Mouse (Mus musculus) kidney, adult 18-20 months (tissue): ENCODE data around the gene Tlr2.

Source experiments
- DNase-seq: peaks from one replicate; pipeline ENCODE4 v3.0.0; 2021

Gene Tlr2

GRCm38 (mm10) chr3:83823774-83824173, 17.8 kb downstream of the Tlr2 start:
- no peak for DNase-seq

GRCm38 (mm10) chr3:83816372-83816925, 25.1 kb downstream of the Tlr2 start:
- DNase-seq, result no peak

DNA sequence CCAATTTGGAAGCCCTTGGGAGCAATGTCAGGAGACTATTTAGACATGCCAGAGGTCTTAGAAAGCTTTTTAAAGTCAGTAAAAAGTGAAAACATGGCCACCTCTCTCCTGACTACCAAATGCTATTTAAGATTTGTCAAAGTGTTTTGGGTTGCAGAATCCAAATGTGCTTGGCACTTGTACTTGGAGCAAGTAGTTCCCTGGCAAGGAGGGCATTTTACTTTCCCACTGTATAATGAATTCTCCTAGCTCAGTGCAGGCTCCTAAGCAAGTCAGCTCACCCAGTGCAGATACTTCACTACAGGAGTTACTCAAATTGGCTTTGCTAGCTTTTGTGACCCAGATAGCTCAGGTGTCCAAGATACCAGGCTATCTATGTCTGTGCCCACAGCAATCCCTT, 28.7 kb downstream of the Tlr2 start:
- no peak for DNase-seq

DNA sequence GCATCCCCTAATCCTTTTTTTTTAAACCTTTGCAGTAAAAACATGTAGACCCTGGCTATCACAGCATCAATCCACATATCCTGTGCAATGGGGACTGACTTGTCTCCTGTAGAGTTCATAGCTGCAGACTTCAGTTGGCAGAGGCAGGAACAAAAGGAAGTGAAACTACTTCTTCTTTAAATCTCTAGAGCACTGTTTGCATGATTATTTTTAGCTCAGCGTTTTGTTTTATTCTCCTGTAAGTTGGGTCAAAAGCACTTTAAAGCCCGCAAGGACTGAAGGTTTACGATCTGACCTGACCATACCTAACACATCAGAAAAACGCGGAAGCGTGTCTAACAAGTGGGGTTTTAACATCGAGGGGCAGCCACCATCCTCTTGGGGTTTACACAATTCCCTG, 29.6 kb downstream of the Tlr2 start:
- DNase-seq, result no peak

DNA sequence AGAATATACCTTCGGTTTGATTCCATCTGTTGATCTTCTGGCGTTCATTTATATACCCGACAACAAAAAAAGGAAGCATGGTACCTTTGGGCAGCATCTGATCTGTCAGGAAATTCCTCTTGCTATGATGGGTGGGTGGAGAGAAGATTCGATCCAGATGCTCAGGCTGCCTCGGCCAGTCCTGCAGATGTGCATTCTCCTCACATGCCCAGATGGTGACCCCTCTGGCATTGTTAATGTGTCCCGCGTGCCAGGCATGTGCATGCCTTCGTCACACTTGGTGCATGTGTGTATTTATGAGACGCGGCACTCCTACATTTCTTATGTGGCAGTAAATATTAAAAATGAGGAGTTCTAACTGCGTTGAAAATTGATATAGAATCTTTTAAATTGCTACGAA, 33.1 kb downstream of the Tlr2 start:
- no peak for DNase-seq

- DNase-seq, result no peak
Observed at GRCm38 (mm10) chr3:83801649-83802155, 39.9 kb downstream of the Tlr2 start.

- DNase-seq, result no peak
Observed at GRCm38 (mm10) chr3:83799486-83799885, 42.1 kb downstream of the Tlr2 start.

- peak; percentile 27 for DNase-seq
Observed at GRCm38 (mm10) chr3:83797828-83798227, 43.7 kb downstream of the Tlr2 start.

DNA sequence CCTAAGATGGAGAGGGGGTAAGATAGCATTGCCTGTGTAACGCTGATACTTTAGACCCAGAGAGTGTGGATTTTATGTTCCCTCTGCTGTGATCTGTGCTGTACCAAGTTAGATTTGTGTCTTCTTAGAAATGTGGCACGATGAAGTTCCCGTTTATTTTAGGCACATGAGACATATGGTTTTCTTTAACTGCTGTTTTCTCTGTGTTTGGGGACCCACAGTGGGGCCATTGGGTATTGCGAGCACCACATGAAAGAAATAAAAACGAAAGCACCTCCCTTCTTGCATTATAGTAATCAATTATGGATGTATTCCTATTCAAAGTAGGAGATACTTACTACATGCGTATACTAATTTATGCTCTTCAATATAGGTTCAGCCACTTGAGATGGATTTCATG, 44.5 kb downstream of the Tlr2 start:
- DNase-seq, result no peak

DNA sequence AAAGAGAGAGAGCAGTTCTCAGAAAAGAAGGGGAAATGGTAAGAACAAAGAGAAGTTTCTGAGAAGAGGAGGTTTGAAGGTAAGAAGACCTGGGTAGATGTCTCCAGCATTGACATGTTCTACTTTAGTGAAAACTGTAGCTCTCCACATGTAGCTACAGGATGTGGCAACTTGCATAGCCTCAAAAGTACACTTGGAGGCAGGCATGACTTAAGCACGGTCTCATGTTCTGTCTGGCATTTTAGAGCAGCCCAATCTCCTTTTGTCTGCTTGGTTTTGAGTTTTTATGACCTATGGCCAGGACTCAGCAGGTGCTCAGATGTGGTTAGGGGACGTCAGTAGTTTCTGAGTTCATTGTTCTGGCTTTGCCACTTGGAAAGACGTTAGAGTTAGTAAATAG, 50.1 kb downstream of the Tlr2 start:
- DNase-seq, result no peak

DNA sequence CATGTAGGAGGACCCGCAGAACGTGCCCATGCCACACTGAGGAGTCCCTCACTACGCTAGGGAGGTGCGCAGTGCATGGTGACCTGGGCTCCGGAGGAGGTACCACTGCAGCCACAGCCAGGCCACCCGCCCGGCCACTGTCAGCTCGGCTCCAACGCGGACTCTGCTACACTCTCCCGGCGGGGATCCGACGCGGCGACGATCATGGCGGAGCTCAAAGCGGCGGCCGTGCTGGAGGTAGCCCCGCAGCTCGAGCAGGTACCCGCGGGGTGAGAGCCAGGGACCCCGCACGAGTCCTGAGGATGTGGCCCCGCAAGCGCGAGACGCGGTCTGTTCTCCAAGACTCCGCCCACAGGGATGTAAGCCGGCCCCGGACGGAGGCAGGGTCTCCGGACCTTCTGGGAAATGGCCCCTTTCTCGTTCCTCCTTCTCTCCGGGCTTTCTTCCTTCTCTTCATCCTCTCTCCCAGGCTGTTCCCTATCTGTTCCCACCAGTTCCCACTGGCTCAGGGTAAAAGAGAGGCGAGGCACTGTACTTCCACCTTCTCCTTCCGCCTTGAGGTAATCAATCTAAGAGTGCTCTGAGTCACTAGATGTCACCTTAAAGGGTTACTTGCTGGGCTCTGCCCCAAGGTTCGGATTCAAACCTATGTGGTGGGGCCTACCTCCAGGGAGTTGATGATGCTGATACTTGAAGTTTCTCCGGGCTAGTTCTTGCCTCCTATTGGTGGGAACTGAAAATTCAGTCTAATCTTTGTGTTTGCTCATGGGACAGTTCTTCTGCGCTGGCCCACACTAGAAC, 51.7 kb downstream of the Tlr2 start:
- DNase-seq, result no peak

- DNase-seq, result no peak
Observed at GRCm38 (mm10) chr3:83787776-83788305, 53.7 kb downstream of the Tlr2 start.

- no peak for DNase-seq
Observed at GRCm38 (mm10) chr3:83787086-83787485, 54.5 kb downstream of the Tlr2 start.
